Mouse (Mus musculus): ENCODE data around the gene Chrm2.

Chrm2 gene

DNA sequence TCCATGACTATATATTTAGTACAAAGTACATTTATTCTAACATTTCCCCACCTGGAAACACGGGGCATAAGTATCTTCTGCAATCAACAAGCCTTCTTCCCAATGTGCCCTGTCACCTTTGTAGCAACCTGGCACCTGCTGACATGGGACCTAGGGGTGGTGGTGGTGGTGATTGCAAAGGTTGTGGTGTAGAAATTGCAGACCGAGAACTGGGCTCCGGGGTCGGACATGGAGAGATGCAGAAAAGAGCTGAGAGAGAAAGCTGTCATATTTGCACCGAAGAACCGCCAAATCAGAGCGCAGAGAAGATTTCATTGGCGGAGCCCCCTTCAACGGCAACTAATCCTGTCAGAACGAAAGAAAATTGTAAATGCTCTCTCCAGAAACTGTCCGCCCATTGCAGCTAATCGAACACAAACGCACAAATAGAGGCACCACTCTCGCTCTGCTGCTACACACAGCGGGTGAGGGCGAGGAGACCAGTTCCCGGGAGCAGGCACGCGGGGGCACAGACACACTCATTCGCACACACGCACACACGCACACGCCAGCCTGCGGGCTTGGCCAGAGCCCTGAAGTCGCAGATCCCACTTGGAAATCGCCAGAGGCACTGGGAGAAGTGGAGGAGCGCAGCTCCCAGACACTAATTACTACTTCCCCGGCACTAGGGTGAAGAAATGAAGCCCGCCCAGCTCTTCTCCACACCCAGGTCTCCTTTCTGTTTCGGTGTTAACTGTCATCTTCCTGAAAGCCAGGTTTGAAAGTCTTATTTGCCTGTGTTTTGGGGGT is at the start of gene Chrm2:
Gene Chrm2, plus strand, starts transcription at position 473 of the 789 bp plus-strand sequence.
- peak; percentile 51 to 58 for DNase-seq (ENCODE audit: low spot score in 2 of 2)

DNA sequence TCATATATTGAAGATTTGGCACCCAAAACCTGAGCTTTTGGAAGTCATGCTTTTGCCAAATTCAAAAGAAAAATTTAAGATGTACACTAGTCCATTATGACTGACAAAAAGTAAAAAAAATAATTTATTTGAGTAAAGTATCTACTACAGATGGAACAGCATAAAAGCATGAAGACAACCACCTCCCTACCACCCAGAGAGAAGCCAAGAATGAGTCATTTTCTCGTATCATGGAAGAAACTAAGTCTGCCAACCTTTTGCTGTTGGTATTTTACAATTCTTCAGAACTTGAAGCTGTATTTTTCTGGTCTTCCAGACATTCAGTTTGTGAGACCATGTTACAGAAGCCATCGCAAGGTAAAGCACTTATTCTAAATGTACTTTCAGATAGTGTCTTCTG is 13.9 kb upstream of the Chrm2 start:
- DNase-seq (ENCODE audit: low spot score in 2 of 2) = no peak

DNA sequence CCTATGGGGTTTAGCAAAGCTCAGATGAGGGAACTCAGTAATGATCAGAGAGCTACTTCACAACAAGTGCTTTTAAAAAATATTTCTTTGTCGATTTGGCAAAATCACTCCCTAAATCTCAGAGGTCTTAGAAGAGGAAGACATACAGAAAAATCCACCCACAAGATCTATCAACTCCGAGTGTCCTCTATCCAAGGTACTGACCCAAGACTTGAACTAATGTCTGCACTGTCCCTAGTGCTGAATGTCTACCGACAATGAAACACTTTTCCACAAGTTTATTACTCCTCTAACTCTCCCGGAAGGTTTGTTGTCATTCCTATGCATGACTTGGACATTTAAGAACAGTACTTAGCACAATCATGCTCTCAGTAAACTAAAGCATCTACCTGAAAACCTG is 9.9 kb upstream of the Chrm2 start:
- DNase-seq (ENCODE audit: low spot score in 2 of 2) = no peak

- no peak for DNase-seq (ENCODE audit: low spot score in 2 of 2)
These were observed 3.8 kb upstream of the Chrm2 start for GRCm38 (mm10) chr6:36384102-36384501.

DNA sequence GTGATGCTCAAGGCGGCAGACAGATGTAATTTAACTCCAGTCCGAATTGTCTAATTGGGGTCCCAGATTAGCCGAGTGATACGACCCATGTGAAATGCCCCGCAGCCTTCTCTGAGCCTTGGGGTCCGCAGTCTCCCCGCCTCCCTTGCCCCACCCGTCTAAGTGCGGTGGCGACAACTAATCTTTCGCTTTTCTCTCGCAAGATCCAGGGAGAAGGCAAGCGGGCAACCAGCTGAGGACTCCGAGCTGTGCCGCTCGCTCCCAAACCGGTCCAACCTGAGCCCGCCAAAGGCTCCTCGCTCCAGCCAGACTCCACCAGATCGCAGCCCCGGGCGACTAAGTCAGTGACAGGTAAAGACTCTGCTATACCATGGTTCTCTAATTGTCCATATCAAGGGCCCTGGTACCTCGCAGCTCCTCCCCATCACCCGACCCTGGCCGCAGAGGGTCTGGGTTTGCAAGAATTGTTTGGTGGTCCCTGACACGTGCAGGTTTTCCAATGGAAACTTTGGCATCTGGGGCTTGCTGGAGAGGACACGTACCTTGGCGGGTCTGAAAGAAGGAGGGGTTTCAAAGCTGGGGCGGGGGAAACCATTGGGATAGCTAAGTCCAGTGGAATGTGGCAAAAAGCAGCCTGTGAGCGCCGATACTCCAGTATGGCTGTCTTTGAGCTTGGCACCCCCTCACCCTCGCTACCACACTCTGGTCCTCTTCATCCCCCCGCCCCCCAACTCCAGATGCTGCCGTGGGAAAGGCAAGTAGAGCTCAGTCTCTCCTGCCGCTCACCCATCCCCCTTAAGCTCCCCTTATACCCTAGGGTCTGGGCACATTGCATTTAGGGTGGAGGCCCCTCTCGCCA is 746 bp downstream of the Chrm2 start:
- DNase-seq (ENCODE audit: low spot score in 2 of 2) = peak; percentile 29 to 31

DNA sequence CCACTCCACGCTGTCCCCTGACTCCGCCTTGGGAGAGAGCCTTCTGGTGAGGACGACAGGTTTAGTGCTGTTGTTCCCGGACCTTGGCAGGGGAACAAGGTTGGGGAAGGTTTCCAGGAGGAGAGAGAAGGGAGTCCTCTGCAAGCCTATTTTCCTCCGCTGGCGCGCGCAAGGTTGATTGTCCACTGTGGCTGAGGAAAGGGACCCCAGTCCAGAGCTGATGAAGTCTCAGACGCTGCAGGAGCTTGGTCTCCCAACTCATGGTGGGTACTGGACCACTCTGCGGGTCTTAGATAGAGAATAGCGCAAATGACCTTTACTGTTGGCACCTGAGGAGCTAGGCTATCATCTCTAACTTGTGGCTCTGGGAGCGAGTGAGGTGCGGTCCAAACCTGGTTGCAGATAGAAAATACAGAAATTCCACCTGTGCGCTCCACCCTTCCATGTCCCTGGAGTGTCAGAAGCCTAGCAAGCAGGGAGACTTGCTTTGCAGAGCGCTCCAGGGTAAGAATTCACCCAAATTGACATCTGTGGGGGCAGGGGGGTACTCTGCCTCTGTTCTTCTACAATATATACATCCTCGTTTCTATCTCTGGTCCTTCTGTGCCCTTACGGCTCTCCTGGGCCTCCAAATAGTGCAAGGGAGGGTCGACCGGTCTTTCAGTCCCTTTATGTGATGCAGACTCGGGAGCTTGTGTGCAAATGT is 1.5 kb downstream of the Chrm2 start:
- peak in 1 of 2 experiments; percentile 14 for DNase-seq (ENCODE audit: low spot score in 2 of 2)

DNA sequence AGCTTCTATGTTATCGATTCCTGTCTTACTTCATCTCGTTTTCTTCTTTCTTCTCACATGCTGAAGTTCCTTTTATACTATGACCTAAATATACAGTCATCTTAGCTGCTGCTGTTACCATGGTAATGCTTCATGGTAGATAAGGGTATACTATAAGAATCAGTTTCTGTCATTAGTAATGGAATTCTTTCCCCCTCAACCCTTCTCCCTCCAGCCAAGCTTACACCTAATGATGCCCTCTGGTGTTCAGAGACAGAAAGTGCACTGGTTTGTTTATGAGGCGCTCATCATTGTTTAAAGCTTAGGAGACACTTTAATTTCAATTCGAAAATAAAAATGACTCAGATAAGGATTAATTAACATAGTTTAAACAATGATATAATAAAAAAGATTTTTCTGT is 5.8 kb downstream of the Chrm2 start:
- DNase-seq (ENCODE audit: low spot score in 2 of 2) = no peak

DNA sequence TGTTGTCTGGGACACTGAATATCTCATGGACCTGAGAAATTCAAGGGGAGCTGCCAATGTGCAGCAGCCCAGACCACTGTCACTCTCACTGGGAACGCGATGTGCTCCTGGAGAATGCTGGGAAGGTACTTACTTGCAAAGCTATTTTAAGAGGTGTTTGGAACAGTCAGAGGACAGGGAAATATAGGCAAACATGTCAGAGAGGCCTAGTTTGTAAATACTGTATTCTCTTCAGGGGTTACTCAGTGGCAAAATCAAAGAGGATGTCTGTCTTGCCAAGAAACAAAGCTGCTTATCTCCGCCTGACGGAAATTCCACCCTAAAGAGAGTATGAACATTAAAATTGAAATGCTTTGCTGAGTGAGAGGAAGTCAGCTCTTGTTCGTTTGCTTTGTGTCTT is 17.3 kb downstream of the Chrm2 start:
- no peak for DNase-seq (ENCODE audit: low spot score in 2 of 2)

GRCm38 (mm10) chr6:36409016-36409415 is 21.1 kb downstream of the Chrm2 start:
- no peak for DNase-seq (ENCODE audit: low spot score in 2 of 2)

- DNase-seq (ENCODE audit: low spot score in 2 of 2) = peak in 1 of 2 experiments; percentile 20
These were observed 22.2 kb downstream of the Chrm2 start for GRCm38 (mm10) chr6:36410057-36410456.

DNA sequence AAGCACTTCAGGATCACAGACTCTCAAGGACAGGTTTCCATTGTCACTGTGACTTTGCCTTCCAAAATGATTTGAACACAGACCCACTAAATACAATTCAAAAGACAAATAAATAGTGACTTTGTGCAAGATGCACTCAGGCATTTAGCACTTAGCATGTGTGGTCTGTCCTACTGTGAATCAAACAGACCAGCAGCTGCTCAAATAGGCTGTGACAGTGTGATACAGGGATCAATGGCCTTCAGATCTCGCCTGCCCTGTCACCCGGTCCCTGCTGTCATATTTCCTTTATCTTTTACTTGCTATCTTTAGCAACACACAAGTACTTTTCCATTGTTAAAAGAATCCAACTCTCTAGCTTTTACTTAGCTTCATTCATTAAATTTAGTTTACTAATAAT is 31.8 kb downstream of the Chrm2 start:
- DNase-seq (ENCODE audit: low spot score in 2 of 2) = no peak

DNA sequence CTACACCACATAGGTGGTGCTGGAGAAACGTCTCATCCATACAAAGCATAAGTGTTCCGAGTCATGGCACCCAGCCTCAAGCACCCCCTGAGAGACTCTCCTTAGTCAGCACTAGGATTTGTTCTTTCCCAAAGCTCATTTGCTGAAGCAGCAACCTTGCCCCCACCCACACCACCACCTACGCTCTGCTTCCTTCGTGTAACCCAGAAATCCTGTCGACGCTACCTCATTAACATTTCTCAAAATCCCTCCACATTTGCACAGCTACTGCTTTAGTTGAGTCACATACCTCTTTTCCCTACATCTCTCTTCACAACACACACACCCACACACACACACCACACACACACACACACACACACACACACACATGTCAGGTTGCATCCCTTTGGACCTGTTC is 50.1 kb downstream of the Chrm2 start:
- DNase-seq (ENCODE audit: low spot score in 2 of 2) = peak; percentile 54 to 60

GRCm38 (mm10) chr6:36439218-36439617 is 51.3 kb downstream of the Chrm2 start:
- DNase-seq (ENCODE audit: low spot score in 2 of 2) = no peak

- no peak for DNase-seq (ENCODE audit: low spot score in 2 of 2)
These were observed 63.6 kb downstream of the Chrm2 start for GRCm38 (mm10) chr6:36451480-36451879.

GRCm38 (mm10) chr6:36455071-36455470 is 67.2 kb downstream of the Chrm2 start:
- no peak for DNase-seq (ENCODE audit: low spot score in 2 of 2)

DNA sequence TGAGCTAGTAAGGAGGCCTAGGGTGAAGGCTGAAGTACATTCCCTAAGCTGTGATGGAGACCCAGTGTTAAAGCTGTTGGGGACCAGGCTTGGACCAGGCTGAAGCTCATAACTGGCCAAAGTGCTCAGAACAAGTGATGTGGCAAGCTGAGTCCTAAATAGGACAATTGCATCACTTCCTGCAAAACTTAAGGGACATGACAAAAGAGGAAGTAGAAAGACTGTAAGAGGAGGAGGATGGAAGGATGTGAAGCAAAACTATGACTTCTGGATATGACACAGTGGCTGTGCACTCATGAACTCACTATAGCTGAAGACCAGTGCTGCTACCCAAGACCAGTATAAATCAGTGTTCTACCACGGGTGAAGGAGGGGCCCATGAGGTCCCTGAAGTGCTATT is 69.1 kb downstream of the Chrm2 start:
- no peak for DNase-seq (ENCODE audit: low spot score in 2 of 2)

GRCm38 (mm10) chr6:36464008-36464407 is 76.1 kb downstream of the Chrm2 start:
- DNase-seq (ENCODE audit: low spot score in 2 of 2) = peak in 1 of 2 experiments; percentile 28

GRCm38 (mm10) chr6:36484132-36484665 is 96.3 kb downstream of the Chrm2 start:
- no peak for DNase-seq (ENCODE audit: low spot score in 2 of 2)

DNA sequence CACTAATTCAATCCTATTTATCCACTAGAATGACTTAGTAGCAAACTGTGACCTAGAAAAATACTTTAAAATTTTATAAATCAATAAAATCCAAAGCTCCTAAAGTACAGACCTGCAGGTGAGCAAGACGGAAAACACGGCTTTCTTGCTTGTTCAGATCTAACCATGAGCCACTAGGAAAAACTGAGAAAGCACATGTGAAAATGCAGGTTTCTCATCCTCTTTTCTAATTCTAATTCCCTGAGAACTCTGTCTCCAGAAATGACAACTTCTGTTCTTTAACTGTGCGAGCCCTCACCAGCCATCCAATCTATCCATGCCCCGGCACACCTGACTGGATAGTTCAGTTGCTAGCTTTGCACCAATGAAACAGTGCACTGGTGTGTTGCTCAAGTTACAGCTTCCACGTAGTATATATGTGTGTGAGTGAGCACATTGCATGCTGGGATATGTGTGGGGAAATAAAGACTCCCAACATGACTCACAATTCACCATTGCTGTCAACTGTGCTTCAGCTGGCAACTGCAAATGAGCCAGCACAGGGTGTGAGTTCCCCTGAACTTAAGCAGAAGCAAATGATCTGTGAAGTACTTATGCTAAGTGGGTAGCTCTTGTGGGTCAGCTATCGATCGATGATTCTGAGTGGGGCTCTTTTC is 119.3 kb downstream of the Chrm2 start:
- DNase-seq (ENCODE audit: low spot score in 2 of 2) = no peak

GRCm38 (mm10) chr6:36507946-36508345 is 120.1 kb downstream of the Chrm2 start:
- DNase-seq (ENCODE audit: low spot score in 2 of 2) = no peak

GRCm38 (mm10) chr6:36508469-36508868 is 120.6 kb downstream of the Chrm2 start:
- DNase-seq (ENCODE audit: low spot score in 2 of 2) = no peak
